Mouse (Mus musculus): Measurements from ENCODE around the gene Dnajc5g.

DNA sequence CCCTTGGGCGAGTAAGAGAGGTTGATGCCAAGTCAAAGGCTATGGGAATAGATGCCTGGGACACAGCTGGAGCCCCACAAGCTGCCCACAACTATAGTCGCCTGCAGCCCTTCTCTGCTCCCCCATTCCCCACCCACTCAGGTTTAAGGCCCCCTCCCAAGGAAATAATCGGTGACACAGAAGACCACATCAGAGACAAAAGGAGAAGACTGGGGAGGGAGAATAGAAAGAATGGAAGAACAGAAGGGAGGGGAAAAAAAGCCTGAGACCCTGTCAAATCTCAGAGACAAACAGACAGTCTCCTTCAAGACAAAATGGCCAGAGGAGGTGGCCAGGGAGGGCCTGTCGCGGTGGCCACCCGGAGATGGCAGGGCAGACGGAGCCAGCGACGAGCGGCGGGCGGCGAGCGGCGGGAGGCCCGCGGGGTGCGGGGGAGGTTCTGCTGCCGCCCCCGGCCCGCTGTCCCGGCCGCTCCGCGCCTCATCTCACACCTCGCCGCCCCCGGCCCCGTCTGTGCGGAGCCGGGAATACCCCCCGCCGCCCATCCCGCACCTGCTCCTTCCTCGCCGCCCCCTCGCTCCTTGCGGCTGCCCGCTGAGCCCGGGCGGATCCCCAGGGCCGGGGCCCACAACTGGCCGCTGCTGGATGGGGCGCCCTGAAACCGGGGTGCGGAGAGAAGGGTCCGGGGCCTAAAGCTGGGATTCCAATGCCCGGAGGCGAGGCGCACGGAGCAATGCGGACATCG, 13.7 kb upstream of the Dnajc5g start:
- no peak for TF ChIP-seq GATA1 (IDR thresholded peaks at IDR 0.05; ENCODE audit: borderline replicate concordance, low read length)
- TF ChIP-seq FLI1 (IDR thresholded peaks at IDR 0.05; ENCODE audit: low read length): no peak

Data from megakaryocyte, embryonic 14.5 days (primary cell).